Mouse (Mus musculus): ENCODE measurements at regions not wholly inside any gene's neighbourhood (a gene's known extent, or its start where the extent isn't known, plus 50 kb on each side); places are given as distances from the start of the nearest gene placed in this dataset.

DNA sequence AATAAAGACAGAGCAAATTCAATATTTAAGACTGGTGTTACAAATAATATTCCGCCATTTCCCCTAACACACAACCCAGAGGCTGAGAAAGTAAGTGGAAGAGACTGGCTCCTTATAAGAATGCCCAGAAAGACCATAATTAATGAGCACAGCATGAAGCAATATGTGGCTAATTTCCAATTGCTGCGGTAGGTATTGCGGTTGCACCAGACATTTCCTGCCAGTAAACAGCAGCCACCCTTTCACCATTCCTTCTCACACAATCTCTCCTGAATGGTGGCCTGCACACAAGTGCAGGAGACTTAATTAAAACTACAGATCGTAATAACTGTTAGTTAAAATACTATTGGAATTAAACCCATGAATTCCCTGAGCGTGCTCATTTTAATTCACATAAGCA is 71.8 kb upstream of the Pabpc6 start:
- TF ChIP-seq CTCF (IDR thresholded peaks at IDR 0.05) (no peak), EP300 (IDR thresholded peaks at IDR 0.05) (no peak)

Measured in lung, postnatal 0 days (tissue).